Mouse (Mus musculus) cerebellum, adult (tissue): ENCODE data around the gene Prkcb.
A peak's percentile ranks its signal among the peaks of the same experiment; 100 is the strongest.

ENCODE experiments used
- ATAC-seq: cut with Nextera tagmentation; 2 replicates; pipeline ENCODE4 v1.9.2; 2017; ENCODE audit warnings: mild to moderate bottlenecking, moderate library complexity, mixed read lengths; ENCODE audit not compliant: insufficient number of reproducible peaks, low FRiP score, low TSS enrichment

The Prkcb gene

GRCm38 (mm10) chr7:122568787-122569186 is 280.2 kb downstream of the Prkcb start:
- ATAC-seq, result no peak

- ATAC-seq, result no peak
These were observed 281.9 kb downstream of the Prkcb start for GRCm38 (mm10) chr7:122570407-122570806.

DNA sequence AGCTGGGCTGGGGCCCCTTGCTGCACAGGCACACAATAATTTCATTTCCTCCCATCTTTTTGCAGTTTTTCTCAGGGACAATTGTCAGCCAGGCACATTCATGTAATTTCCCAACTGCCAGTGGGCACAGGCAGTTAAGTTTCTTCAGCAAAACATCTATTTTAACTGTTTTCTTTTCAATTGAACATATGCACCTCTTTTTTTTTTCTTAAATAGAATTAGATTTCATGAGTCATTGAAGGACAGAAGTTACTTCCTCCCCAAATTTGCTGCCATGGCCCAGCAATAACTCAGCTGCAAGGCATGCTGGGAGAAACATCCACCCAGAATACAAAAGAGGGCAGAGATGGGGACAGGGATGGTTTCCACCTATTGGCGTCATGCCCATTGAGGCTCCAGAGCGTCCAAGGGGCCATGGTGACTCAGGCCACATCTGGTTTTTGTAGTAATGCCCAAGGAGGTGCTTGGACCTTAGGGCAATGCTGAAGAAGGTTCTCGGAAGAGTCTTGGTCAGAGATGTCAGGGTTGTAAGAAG is 284.6 kb downstream of the Prkcb start:
- no peak for ATAC-seq

GRCm38 (mm10) chr7:122574418-122574817 is 285.9 kb downstream of the Prkcb start:
- no peak for ATAC-seq

- no peak for ATAC-seq
These were observed 286.5 kb downstream of the Prkcb start for GRCm38 (mm10) chr7:122575056-122575455.

GRCm38 (mm10) chr7:122575506-122575905 is 287.0 kb downstream of the Prkcb start:
- no peak for ATAC-seq

GRCm38 (mm10) chr7:122577571-122577970 is 289.0 kb downstream of the Prkcb start:
- ATAC-seq, result no peak

- ATAC-seq, result no peak
These were observed 291.1 kb downstream of the Prkcb start for GRCm38 (mm10) chr7:122579461-122580157.

DNA sequence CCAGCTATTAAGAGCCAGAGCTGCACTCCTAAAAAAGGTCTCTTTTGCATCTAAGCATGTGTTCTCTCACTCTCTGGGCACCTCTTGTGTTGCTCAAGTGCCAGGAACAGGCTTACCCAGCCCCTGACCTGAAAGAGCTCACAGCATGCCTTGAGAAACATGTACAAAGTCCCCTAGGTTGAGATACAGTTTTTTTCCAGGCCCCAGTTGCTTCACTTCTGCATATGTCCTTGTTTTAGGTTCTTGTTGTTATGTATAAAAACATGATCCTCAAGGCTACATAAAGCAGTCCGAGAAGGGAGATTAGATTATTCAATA is 291.6 kb downstream of the Prkcb start:
- ATAC-seq, result no peak

- ATAC-seq, result no peak
These were observed 296.0 kb downstream of the Prkcb start for GRCm38 (mm10) chr7:122584421-122585151.

DNA sequence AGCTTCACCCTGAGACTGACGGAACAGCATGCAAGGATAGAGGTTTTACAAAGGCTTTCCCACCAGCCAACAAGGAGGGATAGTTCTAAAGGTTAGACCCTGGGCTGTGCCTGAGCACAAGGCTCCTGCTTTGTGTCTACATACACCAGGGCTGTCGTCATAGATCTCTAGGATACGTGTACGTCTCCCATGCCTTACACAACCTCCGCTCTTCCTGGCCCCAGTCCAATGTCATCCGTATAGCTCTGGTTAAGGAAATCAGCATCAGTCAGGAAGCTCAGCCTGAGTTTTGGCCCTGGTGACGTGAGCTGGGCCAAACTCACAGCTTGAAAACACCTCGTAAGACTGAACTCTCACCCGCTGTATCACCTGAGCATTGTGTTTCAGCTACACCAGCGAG is 307.3 kb downstream of the Prkcb start:
- ATAC-seq, result 0 out of 2 replicates have a peak, but pooled peaks have one; percentile 23

DNA sequence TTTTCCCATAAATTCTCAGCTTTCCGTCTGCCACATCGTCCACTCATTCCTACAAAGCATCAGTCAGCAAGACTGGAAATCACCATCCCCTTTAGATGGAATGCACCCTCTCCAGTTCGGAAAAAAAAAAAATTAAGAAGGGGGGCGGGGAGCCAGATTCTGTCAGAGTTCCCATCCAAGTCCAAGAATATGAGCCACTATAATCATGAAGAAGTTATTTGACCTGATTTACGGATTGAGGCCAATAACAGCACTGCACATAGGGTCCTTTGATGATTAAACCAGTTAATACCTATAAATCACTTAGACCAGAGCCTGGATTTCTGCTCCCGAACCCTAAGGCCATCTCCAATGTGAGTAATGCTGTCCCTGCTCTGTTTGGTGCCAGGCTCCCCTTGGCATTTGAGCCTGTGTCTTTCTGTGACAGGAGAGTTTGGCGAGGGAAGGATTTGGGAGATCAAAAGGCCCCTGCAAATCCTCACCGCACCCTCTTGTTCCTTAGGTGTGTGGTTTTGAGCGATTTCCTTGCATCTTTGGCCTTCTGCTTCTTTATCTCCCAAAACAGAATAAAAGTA is 308.1 kb downstream of the Prkcb start:
- no peak for ATAC-seq

DNA sequence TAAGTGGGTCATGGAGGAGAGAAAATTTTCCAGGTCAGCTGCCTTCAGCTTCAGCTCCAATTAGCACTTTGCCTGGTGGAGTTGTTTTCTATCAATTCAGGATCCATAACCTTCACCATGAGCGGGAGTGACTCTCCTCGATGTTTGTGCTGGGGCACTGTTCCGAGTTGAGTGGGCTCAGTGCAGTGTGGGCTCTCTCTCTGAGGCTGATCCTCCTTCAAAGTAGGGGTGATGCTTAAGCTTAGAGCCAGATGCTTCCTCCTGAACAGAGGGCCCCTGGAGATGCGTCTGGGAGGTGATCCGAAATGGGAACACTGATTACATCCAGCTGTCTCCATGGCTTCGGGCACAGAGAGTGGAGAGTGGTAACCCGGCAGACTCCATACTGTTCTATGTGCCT is 308.8 kb downstream of the Prkcb start:
- ATAC-seq, result no peak

DNA sequence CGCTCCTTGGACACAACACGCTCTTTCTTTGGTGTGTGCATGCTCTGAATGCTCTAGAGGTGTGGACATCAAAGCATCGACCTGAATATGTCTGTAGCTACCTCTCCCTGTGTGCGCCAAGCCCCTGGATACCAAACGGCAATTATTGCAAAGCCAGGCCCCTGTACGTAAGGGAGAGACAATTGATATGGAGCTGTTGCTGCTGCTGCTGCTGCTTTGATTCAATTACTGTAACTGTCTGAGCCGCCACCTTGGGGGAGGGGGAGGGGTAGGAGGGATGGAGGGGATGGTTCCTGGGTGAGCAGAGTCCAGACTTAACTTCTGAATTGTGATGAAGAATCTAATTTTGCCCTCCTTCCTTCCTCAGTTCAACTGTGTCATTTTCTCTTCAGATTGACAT is 312.3 kb downstream of the Prkcb start:
- no peak for ATAC-seq

DNA sequence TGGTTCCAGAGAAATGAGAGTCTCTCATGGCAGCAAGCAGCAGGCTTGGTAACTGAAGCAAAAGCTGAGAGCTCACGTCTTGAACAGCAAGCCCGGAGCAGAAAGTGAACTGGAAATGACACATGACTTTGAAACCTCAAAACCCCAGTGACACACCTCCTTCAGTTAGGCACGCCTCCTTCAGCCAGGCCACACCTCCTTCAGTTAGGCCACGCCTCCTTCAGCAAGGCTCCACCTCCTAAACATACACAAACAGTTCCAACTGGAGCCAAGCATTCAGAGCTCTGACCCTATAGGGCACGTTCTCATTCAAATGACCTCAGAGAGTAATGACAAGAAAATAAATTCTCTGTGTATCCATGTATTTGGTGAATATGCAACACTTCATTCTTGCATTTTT is 316.5 kb downstream of the Prkcb start:
- ATAC-seq, result no peak

DNA sequence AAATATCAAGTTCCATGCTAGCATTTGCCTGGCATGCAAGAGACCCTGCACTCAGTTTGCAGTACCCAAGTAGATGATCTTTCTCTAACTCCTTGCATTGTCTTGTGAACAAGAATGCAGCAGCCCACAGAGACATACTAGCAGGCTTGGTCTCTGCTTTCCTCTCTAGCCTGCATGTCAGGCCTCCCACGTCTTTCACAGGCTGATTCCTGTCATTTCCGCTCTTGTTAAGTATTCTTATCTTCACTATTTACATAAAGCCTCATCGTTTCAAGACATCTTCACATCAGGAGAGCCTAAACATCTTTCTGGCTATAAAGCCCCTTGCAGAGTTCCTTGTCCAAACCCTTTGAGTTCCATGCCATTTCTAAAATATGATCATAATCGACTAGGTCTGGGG is 320.9 kb downstream of the Prkcb start:
- ATAC-seq, result no peak

GRCm38 (mm10) chr7:122610161-122610560 is 321.6 kb downstream of the Prkcb start:
- ATAC-seq, result no peak

DNA sequence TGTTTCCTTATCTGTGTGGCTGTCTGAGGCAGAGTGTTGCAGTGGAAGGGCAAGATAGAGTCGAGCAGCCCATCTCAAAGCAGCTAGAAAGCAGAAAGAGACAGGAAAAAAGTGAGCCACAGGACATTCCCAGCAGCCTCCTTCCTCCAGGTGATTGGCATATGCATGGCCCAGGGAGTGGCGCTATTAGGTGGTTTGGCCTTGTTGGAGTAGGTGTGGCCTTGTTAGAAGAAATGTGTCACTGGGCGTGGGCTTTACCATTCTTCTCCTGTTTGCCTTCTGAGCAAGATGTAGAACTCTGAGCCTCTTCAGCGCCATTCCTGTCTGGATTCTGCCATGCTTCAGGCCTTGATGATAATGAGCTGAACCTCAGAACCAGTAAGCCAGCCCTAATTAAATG is 325.3 kb downstream of the Prkcb start:
- no peak for ATAC-seq

DNA sequence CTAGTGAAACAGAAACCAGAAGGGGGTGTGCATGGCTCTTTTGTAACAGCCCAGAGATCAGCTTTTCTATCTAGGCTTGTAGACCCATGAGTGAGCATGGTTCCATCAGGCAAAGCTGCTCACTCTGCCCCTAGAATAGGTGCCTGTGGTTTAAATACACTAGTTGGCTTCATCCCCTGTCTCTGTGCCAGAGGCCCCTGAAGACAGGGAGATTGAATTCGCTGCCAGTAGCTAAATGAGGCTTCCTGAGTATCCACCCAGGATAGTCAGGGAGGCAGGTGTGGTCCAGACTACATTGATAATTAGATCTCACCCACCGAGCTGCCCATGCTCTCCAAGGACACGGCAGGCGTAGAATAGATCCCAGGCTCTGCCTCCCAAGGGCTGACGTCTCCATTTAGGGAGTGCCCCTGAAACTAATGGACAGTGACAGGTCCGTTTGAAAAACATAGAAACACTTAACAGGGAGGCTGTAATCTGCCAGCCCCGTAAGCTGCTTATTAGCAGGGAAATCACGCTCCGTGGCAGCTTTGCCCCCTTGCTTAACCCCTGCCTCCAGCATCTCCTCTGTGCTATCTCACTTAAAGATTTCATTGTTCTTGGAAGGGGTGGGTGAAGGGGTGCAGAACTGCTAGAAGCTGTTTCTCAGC is 333.7 kb downstream of the Prkcb start:
- ATAC-seq, result peak; percentile 40; the same call in 1 of the 2 replicates

DNA sequence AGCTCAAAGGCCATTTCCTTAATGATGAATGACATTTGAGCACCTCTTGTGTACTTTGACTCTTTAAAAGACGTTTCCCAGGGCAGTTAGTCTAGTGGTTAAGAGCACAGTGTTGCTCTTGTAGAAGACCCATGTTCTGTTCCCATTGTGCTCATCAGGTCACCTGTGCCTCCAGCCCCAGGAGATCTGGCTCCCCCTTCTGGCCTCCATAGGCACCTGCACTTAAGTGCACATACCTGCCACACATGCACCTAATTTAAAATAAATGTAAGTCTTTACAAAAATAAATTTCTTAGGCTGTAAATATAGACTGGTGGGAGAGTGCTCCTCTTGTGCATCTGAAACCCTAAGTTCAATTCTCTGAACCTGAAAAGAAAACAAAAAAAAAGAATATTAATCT is 335.2 kb downstream of the Prkcb start:
- ATAC-seq, result no peak

DNA sequence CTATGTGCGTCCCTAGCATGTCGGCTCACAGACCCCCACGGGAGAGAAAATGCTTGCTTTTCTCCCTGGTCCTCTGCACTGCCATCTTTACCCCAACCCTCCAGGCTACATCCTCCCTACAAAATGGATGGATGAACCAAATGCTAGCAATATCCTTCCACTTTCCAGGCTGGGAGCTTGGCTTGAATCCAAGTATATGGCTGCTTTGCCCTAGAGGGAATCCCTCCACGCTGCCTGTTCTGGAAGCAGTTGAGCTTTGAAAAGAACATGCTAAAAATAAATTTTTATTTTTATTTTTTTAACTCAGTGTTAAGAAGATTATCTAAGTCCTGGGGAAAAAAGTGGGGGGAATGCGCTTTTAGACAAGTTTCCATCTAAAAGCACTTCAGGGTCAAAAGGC is 339.5 kb downstream of the Prkcb start:
- ATAC-seq, result no peak
